ENCODE assay signal across 10 mouse cellular contexts in genomic region chr16:44630861-44631260, GRCm38 (mm10).
DNase-seq lines count a peak whose midpoint lies in the region; ATAC-seq and TF ChIP-seq lines count a peak whose summit lies in the region.
"Had no signal": no experiment of that assay in that cellular context is flagged by ENCODE, and none has a peak within 500 bp of the region (broad histone marks: within the 10 kb centered on the region; RNA-seq: fewer than 3 reads in every experiment).

No protein-coding gene starts in this region.

- ATAC-seq in kidney, embryonic 14.5 days (ENCODE audit: low FRiP score, low TSS enrichment), result no peak; the same call in 1 of the 2 replicates
- no peak for ATAC-seq in embryonic facial prominence, embryonic 12.5 days (ENCODE audit: insufficient number of reproducible peaks, insufficient read depth, low FRiP score, low TSS enrichment)
- ATAC-seq in limb, embryonic 12.5 days (ENCODE audit: insufficient number of reproducible peaks, insufficient read depth, low FRiP score, low TSS enrichment, low read depth), result peak; percentile 35; the same call in 1 of the 2 replicates

- H3K27ac ChIP-seq in cerebellum, adult 2 months (ENCODE audit: insufficient read depth, low read length), result peak overlapping the region; percentile 79
- peak overlapping the region; percentile 90 for H3K27ac ChIP-seq in kidney, embryonic 14.5 days (ENCODE audit: low read depth, low read length)
- peak overlapping the region; percentile 97 for H3K27ac ChIP-seq in embryonic facial prominence, embryonic 12.5 days
- H3K27ac ChIP-seq in limb, embryonic 12.5 days, result peak overlapping the region; percentile 97

- no peak for TF ChIP-seq CTCF in cerebellum, adult 2 months (IDR thresholded peaks at IDR 0.05; ENCODE audit: borderline replicate concordance, insufficient read depth, low read depth, low read length)

- TF ChIP-seq POLR2A in cerebellum, adult 2 months (IDR thresholded peaks at IDR 0.05; ENCODE audit: borderline replicate concordance, insufficient read depth, low read length), result no peak

- no peak overlapping the region for H3K9ac ChIP-seq in kidney, embryonic 14.5 days (ENCODE audit: low read depth, low read length)
- no peak overlapping the region for H3K9ac ChIP-seq in embryonic facial prominence, embryonic 12.5 days
- no peak overlapping the region for H3K9ac ChIP-seq in limb, embryonic 12.5 days (replicated peaks)

- H3K4me1 ChIP-seq in cerebellum, adult 2 months (ENCODE audit: control insufficient read depth, insufficient read depth, low read length), result peaks cover 29% of the 10 kb centered on the region
- peaks cover 56% of the 10 kb centered on the region for H3K4me1 ChIP-seq in kidney, embryonic 14.5 days (ENCODE audit: control insufficient read depth, insufficient read depth, low read length)
- peaks cover 46% of the 10 kb centered on the region for H3K4me1 ChIP-seq in embryonic facial prominence, embryonic 12.5 days
- peaks cover 57% of the 10 kb centered on the region for H3K4me1 ChIP-seq in limb, embryonic 12.5 days (replicated peaks)

- 95% methylated on average over 9 of the region's 9 CpGs for WGBS in cerebellum, adult 2 months
- 26% methylated on average over 9 of the region's 9 CpGs for WGBS in kidney, embryonic 14.5 days
- WGBS in embryonic facial prominence, embryonic 12.5 days, result 73% methylated on average over 9 of the region's 9 CpGs
- WGBS in limb, embryonic 12.5 days, result 26% methylated on average over 9 of the region's 9 CpGs

- no peak overlapping the region for H3K4me3 ChIP-seq in cerebellum, adult 2 months (replicated peaks; ENCODE audit: insufficient read depth, low read depth, low read length)
- no peak overlapping the region for H3K4me3 ChIP-seq in kidney, embryonic 14.5 days (ENCODE audit: low read length)
- no peak overlapping the region for H3K4me3 ChIP-seq in embryonic facial prominence, embryonic 12.5 days
- H3K4me3 ChIP-seq in limb, embryonic 12.5 days (replicated peaks), result no peak overlapping the region
- H3K4me3 ChIP-seq: erythroblast, embryonic 14.5 days; myocyte had no signal

- no peaks in the 10 kb centered on the region for H3K36me3 ChIP-seq in kidney, embryonic 14.5 days (ENCODE audit: control insufficient read depth, insufficient read depth, low read length)
- H3K36me3 ChIP-seq in embryonic facial prominence, embryonic 12.5 days, result no peaks in the 10 kb centered on the region
- H3K36me3 ChIP-seq in limb, embryonic 12.5 days, result no peaks in the 10 kb centered on the region

- no peak overlapping the region for H3K4me2 ChIP-seq in kidney, embryonic 14.5 days (replicated peaks; ENCODE audit: low read depth, low read length)
- H3K4me2 ChIP-seq in embryonic facial prominence, embryonic 12.5 days (replicated peaks), result no peak overlapping the region
- H3K4me2 ChIP-seq in limb, embryonic 12.5 days, result no peak overlapping the region

- no peaks in the 10 kb centered on the region for H3K9me3 ChIP-seq in kidney, embryonic 14.5 days (ENCODE audit: control insufficient read depth, low read length)
- no peaks in the 10 kb centered on the region for H3K9me3 ChIP-seq in embryonic facial prominence, embryonic 12.5 days
- H3K9me3 ChIP-seq in limb, embryonic 12.5 days, result no peaks in the 10 kb centered on the region

- DNase-seq in cerebellum, adult 2 months, result no peak
- no peak for DNase-seq in cerebellum, postnatal 36 days
- DNase-seq in kidney, adult 9 months, result no peak
- DNase-seq in adipocyte (ENCODE audit: low spot score), result no peak
- DNase-seq in MN1 (ENCODE audit: low spot score), result no peak

- no peaks in the 10 kb centered on the region for H3K27me3 ChIP-seq in cerebellum, adult 2 months (ENCODE audit: control insufficient read depth, insufficient read depth, low read length)
- no peaks in the 10 kb centered on the region for H3K27me3 ChIP-seq in kidney, embryonic 14.5 days (ENCODE audit: control insufficient read depth, insufficient read depth, low read length)
- no peaks in the 10 kb centered on the region for H3K27me3 ChIP-seq in embryonic facial prominence, embryonic 12.5 days
- no peaks in the 10 kb centered on the region for H3K27me3 ChIP-seq in limb, embryonic 12.5 days
